Comparison of ENCODE assay signal across 8 mouse cellular contexts in the genomic region with DNA sequence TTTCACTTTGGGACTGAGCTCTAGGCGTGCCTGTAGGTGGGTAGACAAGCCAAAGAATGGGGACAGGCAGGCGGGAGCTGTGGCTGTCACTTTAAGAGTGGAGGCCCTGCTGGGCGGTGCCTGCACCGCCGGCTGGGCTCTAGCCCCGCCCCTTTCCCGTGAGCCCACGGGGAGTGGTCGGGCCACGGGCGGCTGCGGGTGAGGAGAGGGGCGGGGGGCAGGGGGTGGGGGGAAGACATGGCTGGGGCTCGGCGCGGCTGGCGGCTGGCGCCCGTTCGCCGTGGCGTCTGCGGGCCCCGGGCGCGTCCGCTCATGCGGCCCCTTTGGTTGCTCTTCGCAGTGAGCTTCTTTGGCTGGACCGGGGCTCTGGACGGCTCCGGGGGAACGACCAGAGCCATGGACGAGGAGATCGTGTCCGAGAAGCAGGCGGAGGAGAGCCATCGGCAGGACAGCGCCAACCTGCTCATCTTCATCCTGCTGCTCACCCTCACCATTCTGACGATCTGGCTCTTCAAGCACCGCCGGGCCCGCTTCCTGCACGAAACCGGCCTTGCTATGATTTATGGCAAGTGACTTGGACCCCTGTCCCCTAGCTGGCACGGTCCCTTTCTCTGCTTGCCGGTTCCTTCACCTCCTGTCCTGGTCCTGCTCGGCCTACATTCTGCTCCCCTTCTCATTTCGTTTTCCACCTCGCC. TPM values are rescaled to one million over a fixed set of nuclear protein-coding genes. Genes with fewer than 3 reads are reported as not detected.
DNase-seq lines count a peak whose midpoint lies in the region; ATAC-seq and TF ChIP-seq lines count a peak whose summit lies in the region.

Gene Slc9a6, plus strand, starts transcription at position 135 of the 695 bp plus-strand sequence.

- H3K4me3 ChIP-seq in ES-E14 (ENCODE audit: insufficient read depth in 1 of 2, low read depth in 1 of 2, low read length in 2 of 2, poor library complexity in 1 of 2, severe bottlenecking in 1 of 2): peak within 1 kb of the TSS; percentile 82 to 89
- H3K4me3 ChIP-seq in forebrain, embryonic 13.5 days: peak within 1 kb of the TSS; percentile 59
- peak within 1 kb of the TSS; percentile 56 for H3K4me3 ChIP-seq in heart, postnatal 0 days (ENCODE audit: low read depth, low read length)
- peak within 1 kb of the TSS; percentile 91 for H3K4me3 ChIP-seq in lung, adult 2 months (replicated peaks; ENCODE audit: extremely low read depth, low read depth, low read length)

- peak; percentile 91 for ATAC-seq in cerebellum, adult (ENCODE audit: insufficient number of reproducible peaks, low FRiP score, low TSS enrichment)
- peak; percentile 98 for ATAC-seq in forebrain, embryonic 13.5 days
- ATAC-seq in heart, postnatal 0 days (ENCODE audit: insufficient read depth, low read depth): peak; percentile 98
- ATAC-seq in neutrophil, adult 5-6 weeks (ENCODE audit: extremely low read depth, insufficient number of reproducible peaks, low FRiP score, poor library complexity, severe bottlenecking): peak; percentile 95

- H3K4me2 ChIP-seq in forebrain, embryonic 13.5 days: peak within 1 kb of the TSS; percentile 61
- peak within 1 kb of the TSS; percentile 77 for H3K4me2 ChIP-seq in heart, postnatal 0 days (ENCODE audit: low read depth, low read length)

- TF ChIP-seq EP300 in heart, postnatal 0 days (IDR thresholded peaks at IDR 0.05; ENCODE audit: low read depth): no peak

- DNase-seq in ES-E14 (ENCODE audit: low read depth, low spot score): no peak
- peak; percentile 74 for DNase-seq in heart, postnatal 0 days (ENCODE audit: low spot score)
- DNase-seq in kidney, postnatal 4 days: peak; percentile 79 to 88
- DNase-seq in lung, adult 2 months: peak; percentile 54
- peak; percentile 82 for DNase-seq in testis, postnatal 14 days (ENCODE audit: low spot score)

- peak within 1 kb of the TSS; percentile 65 for H3K9ac ChIP-seq in ES-E14 (ENCODE audit: insufficient read depth, low read depth, low read length, poor library complexity, severe bottlenecking)
- H3K9ac ChIP-seq in forebrain, embryonic 13.5 days: peak within 1 kb of the TSS; percentile 74
- peak within 1 kb of the TSS; percentile 54 for H3K9ac ChIP-seq in heart, postnatal 0 days (replicated peaks; ENCODE audit: low read depth, low read length)

- 17% methylated on average over 24 of the region's 50 CpGs for WGBS in forebrain, embryonic 13.5 days
- 11% methylated on average over 15 of the region's 50 CpGs for WGBS in heart, postnatal 0 days
- 16% methylated on average over 50 of the region's 50 CpGs for WGBS in lung, adult 2 months

- H3K9me3 ChIP-seq in ES-E14 (ENCODE audit: control insufficient read depth, insufficient read depth, low read depth, low read length): no peaks in the 10 kb centered on the region
- H3K9me3 ChIP-seq in forebrain, embryonic 13.5 days (replicated peaks): no peaks in the 10 kb centered on the region
- no peaks in the 10 kb centered on the region for H3K9me3 ChIP-seq in heart, postnatal 0 days (replicated peaks; ENCODE audit: control insufficient read depth, low read length)

- TF ChIP-seq POLR2A in lung, adult 2 months (IDR thresholded peaks at IDR 0.05; ENCODE audit: borderline replicate concordance, extremely low read depth, low read depth, low read length): peak; percentile 38; the same call in 1 of the 2 replicates

- H3K27me3 ChIP-seq in forebrain, embryonic 13.5 days: no peaks in the 10 kb centered on the region
- H3K27me3 ChIP-seq in heart, postnatal 0 days (ENCODE audit: control insufficient read depth, insufficient read depth, low read length): no peaks in the 10 kb centered on the region

- TF ChIP-seq CTCF in heart, postnatal 0 days (IDR thresholded peaks at IDR 0.05; ENCODE audit: low read depth): no peak
- no peak for TF ChIP-seq CTCF in lung, adult 2 months (IDR thresholded peaks at IDR 0.05; ENCODE audit: insufficient read depth, low read length)

- no peak within 1 kb of the TSS for H3K27ac ChIP-seq in ES-E14 (ENCODE audit: insufficient read depth, low read depth, low read length, poor library complexity, severe bottlenecking)
- peak within 1 kb of the TSS; percentile 66 for H3K27ac ChIP-seq in forebrain, embryonic 13.5 days
- H3K27ac ChIP-seq in heart, postnatal 0 days (ENCODE audit: low read depth): peak within 1 kb of the TSS; percentile 54; the same call in 1 of the 2 replicates

- no peaks in the 10 kb centered on the region for H3K36me3 ChIP-seq in ES-E14 (ENCODE audit: control insufficient read depth, insufficient read depth, low read length, poor library complexity, severe bottlenecking)
- H3K36me3 ChIP-seq in forebrain, embryonic 13.5 days (ENCODE audit: poor library complexity, severe bottlenecking): no peaks in the 10 kb centered on the region
- H3K36me3 ChIP-seq in heart, postnatal 0 days (replicated peaks; ENCODE audit: control insufficient read depth, insufficient read depth, low read length): no peaks in the 10 kb centered on the region

- in situ Hi-C loops in ES-E14 (cut with MboI; ENCODE audit: low sequenced_read_pairs in 2 of 2, unreplicated experiment in 2 of 2): no loop called here

- H3K4me1 ChIP-seq in ES-E14 (ENCODE audit: control insufficient read depth in 2 of 2, insufficient read depth in 2 of 2, low read length in 2 of 2, poor library complexity in 1 of 2): peaks cover 0 to 2% of the 10 kb centered on the region in 2 experiments; a peak in 1 of 4 replicates
- H3K4me1 ChIP-seq in forebrain, embryonic 13.5 days: peaks cover 6% of the 10 kb centered on the region
- H3K4me1 ChIP-seq in heart, postnatal 0 days (ENCODE audit: control insufficient read depth, insufficient read depth): no peaks in the 10 kb centered on the region
- H3K4me1 ChIP-seq in lung, adult 2 months (ENCODE audit: control insufficient read depth, insufficient read depth, low read length): no peaks in the 10 kb centered on the region

TF ChIP-seq in ES-E14, 5 proteins besides CTCF, POLR2A, EP300 and RAD21:
- 0 out of 2 replicates have a peak, but pooled peaks have one; percentile 16 for TF ChIP-seq HCFC1 (IDR thresholded peaks at IDR 0.05; ENCODE audit: borderline replicate concordance, insufficient read depth, low read length)
- no peak for TF ChIP-seq ZC3H11A (IDR thresholded peaks at IDR 0.05; ENCODE audit: borderline replicate concordance, low read depth, low read length)
- no peak for TF ChIP-seq MAFK (IDR thresholded peaks at IDR 0.05; ENCODE audit: insufficient read depth, low read depth, low read length)
TF ChIP-seq in ES-E14: peak in this region for 1.

RNA-seq across cellular contexts. Expression of gene Slc9a6, which starts in this region (rescaled TPM):
- total RNA-seq in ES-E14 (2012; rRNA removed): 16.5 and 16.7 TPM in 2 replicates
- 25.0 and 32.5 TPM in 2 replicates for polyA plus RNA-seq in forebrain, embryonic 13.5 days (2015; fragmentation: Nextera tagmentation; extraction: Ambion mirVana)
- total RNA-seq in heart, postnatal 0 days (2014; rRNA removed; ENCODE audit: low replicate concordance): 10.7 and 15.4 TPM in 2 replicates
- polyA plus RNA-seq in heart, postnatal 0 days (2015; fragmentation: Nextera tagmentation; extraction: Ambion mirVana): 5.2 and 6.4 TPM in 2 replicates
- 29.7 and 29.9 TPM in 2 replicates for polyA plus RNA-seq in lung, adult 2 months (2012; rRNA removed)
- 11.5 and 13.0 TPM in 2 replicates for total RNA-seq in neutrophil, adult 5-6 weeks (2017)
